Mouse (Mus musculus): ENCODE data around the gene Vps36.

Gene Vps36

GRCm38 (mm10) chr8:22192660-22193431, at the start of gene Vps36:
Gene Vps36, plus strand, starts transcription at chr8:22192809.
- peak; percentile 83 to 87 for DNase-seq

GRCm38 (mm10) chr8:22143764-22144491, 48.7 kb upstream of the Vps36 start:
- DNase-seq = no peak

DNA sequence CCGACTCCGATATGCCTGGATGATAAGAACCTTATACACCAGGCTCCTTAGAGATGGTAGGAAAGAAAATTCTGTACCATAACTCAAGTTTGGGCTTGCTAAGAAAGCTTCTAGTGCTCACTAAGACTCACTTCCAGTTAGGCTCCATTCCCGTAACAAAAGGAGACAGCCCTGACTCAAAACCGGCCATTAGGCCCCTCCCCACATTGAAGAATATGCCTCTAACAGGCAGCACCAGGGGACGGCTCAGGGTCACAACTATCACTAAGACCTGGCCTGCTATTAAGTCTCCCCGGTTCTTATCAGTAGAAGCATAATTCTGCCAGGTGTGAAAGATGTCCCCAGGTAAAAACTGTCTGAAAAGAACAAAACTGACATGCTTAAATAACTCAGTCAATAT, 46.8 kb upstream of the Vps36 start:
- no peak for DNase-seq

- no peak for DNase-seq
Observed at GRCm38 (mm10) chr8:22147706-22148366, 44.8 kb upstream of the Vps36 start.

- DNase-seq = no peak
Observed at GRCm38 (mm10) chr8:22148367-22148740, 44.3 kb upstream of the Vps36 start.

DNA sequence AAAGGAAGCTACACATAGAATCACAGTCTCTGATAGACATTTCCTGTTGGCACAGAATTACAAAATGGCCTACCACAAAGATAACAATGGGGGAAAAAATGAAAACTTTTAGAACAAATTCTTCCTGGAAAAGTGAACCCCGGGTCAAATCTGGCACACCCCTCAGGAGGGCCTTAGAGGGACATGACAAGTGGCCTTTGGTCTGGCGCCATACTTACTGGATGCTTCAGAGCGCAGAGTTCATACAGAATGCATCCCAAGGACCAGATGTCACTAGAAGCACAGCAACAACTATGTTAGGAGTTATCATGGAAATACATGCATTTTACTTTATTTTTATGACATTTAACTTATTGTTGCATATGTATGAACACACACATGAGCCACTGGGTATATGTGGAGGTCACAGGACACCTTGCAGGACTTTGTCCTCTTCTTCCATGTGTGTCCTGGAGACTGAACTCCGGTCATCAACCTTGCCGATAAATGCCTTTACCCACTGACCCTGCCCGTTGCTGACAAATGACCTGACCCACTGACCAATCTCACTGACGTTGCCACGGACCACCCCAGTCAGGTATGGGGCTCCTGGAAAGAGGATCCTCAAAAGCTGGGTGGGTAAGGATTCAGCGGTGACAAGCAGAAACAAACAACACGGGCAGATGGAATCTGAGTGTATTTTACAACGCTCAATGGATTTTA, 42.8 kb upstream of the Vps36 start:
- no peak for DNase-seq

GRCm38 (mm10) chr8:22150345-22150663, 42.3 kb upstream of the Vps36 start:
- DNase-seq = no peak

- no peak for DNase-seq
Observed at GRCm38 (mm10) chr8:22162206-22162605, 30.4 kb upstream of the Vps36 start.

- no peak for DNase-seq
Observed at GRCm38 (mm10) chr8:22164431-22164830, 28.2 kb upstream of the Vps36 start.

DNA sequence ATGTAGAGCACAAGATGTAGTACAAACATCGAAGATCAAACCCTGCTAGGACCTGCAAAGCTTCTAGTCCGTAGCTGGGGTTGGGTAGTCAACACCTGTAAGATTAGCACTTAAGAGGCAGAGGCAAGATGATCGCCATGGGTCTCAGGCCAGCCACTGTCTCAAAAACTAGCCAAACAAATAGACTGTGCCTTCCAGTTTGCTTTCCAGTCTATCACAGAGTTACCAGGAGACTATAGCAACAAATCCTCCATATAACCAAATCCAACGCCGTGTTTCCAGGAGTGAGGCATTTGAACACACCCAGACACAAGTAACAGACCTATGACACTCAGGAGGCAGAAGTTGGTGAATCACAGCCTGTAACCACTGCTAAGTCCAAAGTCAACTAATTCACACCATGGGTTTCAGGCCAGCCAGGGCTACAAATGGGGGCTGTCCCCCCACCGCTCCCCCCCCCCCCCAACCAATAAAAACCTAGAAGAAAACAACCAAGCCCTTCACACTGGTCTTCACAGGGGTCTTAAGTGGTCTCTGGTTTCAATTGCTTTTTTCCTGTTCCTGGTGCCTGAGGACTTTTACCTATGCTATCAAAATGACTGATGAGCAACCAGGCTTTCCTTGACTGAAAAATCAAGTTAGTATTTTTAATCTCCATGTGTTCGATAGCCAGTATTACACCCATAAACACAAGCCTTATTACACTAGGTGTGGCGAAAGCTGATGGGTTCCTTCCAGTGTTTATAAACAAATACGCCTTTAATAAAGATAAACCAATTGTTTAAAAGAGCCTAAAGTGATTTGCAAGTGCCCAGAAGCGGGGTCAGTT, 27.1 kb upstream of the Vps36 start:
- DNase-seq = no peak

GRCm38 (mm10) chr8:22166080-22166603, 26.5 kb upstream of the Vps36 start, which contains the start of gene Nek3:
Gene Nek3, minus strand, starts transcription at chr8:22166435.
- peak; percentile 82 to 88 for DNase-seq

DNA sequence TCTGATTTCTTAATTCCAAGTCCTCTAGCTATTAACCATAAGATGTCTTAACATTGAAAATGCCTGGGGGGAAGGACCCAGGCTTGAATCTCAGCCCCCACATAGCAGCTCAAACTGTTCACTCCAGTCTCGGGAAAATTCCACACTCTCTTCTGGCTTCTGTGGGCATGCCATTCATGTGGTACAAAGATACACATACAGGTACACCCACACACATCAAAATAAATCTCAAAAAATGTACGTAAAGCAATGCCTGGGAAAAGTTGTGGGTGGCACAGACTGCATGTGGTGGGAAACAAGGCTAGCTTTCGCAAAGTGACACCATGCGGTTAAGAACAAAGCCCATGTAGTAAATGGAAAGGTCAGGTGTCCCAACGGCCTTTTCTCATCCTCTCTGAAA, 23.4 kb upstream of the Vps36 start:
- DNase-seq = no peak

DNA sequence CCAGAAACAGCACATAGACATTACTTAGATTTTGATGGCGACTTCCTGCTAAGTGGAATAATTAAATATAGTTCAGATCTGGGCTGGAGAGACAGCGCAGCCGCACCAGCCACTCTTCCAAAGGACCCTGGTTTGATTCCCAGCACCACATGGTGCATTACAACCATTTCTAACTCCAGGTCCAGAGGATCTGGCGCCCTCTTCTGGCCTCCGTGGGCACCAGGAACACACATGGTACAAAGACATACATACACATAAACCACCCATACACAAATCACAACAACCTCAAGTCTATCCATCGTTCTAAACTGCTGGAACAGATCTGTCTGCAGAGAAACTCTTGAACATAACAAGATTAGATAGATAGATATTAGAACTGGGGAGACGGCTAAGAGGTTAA, 16.6 kb upstream of the Vps36 start:
- DNase-seq = no peak

DNA sequence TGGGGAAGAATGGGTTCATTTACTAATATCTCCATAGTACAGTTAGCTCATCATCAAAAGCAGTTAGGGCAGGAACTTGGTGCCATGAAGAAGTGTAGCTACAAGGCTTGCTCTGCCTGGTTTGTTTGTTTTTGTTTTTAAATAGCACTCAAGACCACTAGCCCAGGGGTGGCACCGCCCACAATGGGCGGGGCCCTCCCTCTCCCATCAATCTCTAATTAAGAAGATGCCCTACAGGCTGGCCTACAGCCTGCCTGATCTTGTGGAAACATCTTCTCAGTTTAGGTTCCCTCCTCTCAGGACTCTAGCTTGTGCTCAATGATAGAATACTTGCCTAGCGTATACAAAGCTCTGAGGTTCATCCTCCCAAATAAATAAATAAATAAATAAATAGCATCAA, 7.7 kb upstream of the Vps36 start:
- peak in 1 of 2 experiments; percentile 24 for DNase-seq

DNA sequence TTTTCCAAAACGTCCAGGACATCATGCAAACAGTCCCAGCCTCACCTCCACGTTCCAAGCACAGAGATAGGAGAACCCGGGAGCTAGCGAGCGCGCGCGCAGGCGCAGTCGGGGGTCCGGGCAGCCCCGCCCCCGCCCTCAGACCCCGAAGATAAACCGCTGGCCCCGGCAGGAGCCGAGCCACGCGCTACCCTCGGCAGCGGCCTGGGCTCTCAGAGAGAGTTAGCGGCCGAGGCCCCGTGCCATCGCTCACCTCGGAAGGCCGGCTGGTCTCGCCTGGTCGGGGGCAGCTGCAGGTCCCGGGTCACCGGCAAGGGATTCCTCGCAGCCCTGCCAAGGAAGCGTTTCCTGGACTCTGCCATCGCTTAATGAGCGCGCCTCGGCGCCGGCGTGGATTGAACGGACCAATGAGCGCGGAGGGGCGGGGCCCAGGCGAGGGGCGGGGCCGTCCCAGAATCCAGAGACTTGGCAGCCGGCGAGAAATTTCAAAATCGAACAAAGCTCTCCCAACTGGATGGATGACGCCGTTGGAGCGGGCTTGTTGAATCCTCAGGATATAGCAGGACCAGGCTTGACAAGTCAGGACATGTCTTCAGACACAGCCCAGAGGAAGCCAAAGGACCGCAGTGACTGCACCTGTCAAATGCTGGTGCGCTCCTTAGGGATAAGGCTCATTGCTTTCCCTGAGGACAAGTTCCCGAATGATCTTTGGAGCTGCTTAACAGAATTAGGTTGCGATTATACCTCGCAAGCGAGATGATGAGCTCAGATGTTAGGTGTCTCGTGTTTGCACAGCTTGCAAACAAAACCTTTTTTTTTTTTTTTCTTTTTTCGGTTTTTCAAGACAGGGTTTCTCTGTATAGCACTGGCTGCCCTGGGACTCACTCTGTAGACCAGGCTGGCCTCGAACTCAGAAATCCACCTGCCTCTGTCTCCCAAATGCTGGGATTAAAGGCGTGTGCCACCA, 6.9 kb upstream of the Vps36 start, which contains the start of gene Ckap2:
Gene Ckap2 (minus strand): TSS at position 389 of the 967 bp plus-strand sequence.
- DNase-seq = peak; percentile 87 to 89

DNA sequence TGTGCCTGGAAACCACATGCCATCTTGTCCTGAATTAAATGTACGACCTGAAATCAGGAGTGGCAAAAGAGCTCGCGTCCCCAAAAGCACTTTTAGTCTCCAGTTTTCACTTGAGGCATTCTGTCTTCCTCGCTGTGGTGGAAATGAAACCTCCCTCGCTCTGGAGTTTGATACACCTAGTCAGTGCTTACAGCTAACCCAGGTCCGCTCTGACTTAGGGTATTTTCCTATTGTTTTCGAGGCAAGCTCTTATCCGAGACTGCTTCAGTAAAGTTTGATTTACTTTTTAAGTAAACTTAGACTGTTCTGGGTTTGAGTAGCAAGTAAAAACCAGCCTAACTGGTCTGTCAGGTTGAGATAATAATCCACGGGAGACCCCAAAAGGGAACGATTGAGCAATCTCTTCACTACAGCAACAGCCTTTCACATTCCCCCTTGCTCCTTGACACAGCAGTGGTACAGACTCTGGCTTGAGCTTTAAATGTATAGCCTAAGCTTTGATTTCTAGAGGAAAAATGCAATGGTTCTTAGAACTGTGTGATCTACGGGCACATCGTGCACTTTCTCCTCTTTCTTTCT, 912 bp downstream of the Vps36 start:
- peak in 1 of 2 experiments; percentile 26 for DNase-seq

- DNase-seq = no peak
Observed at GRCm38 (mm10) chr8:22197914-22198313, 5.3 kb downstream of the Vps36 start.

DNA sequence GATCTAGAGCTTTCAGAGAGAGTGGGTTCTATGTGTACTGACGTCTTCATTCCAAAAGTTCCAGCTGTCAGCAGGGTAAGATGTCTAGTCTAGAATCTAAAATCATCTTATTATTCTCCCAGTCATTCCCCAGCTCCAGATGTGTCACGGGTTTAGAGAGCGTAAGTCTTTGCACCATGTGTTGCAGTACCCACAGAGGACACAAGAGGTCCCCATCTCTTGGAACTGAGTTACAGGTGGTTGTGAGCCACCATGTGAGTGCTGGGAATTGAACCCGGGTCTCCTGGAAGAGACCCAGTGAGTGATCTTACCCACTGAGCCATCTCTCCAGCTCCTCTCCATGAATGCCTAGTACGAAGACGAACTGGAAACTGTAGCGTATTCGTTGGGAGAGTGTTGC, 6.9 kb downstream of the Vps36 start:
- no peak for DNase-seq

GRCm38 (mm10) chr8:22207535-22207934, 14.9 kb downstream of the Vps36 start:
- DNase-seq = no peak

- DNase-seq = no peak
Observed at GRCm38 (mm10) chr8:22209012-22209411, 16.4 kb downstream of the Vps36 start.

All from thymus, postnatal 36 days (tissue).